Mouse (Mus musculus): Measurements from ENCODE around the gene 1600014C10Rik.

The 1600014C10Rik gene

GRCm38 (mm10) chr7:38214473-38215214 lies 31.6 kb downstream of the 1600014C10Rik start:
- 62% methylated on average over 5 of the region's 5 CpGs for WGBS

GRCm38 (mm10) chr7:38215281-38215680 lies 32.3 kb downstream of the 1600014C10Rik start:
- 86% methylated on average over 7 of the region's 7 CpGs for WGBS

- 93% methylated on average over 6 of the region's 6 CpGs for WGBS
Measured at GRCm38 (mm10) chr7:38215697-38216096, 32.7 kb downstream of the 1600014C10Rik start.

- WGBS = 61% methylated on average over 5 of the region's 5 CpGs
Measured at GRCm38 (mm10) chr7:38217417-38218171, 34.6 kb downstream of the 1600014C10Rik start.

GRCm38 (mm10) chr7:38218631-38219367 lies 35.8 kb downstream of the 1600014C10Rik start:
- 73% methylated on average over 8 of the region's 8 CpGs for WGBS

- 79% methylated on average over 4 of the region's 4 CpGs for WGBS
Measured at GRCm38 (mm10) chr7:38219526-38219925, 36.5 kb downstream of the 1600014C10Rik start.

GRCm38 (mm10) chr7:38220866-38221265 lies 37.8 kb downstream of the 1600014C10Rik start:
- 95% methylated on average over 7 of the region's 7 CpGs for WGBS

GRCm38 (mm10) chr7:38224577-38225369 lies 41.8 kb downstream of the 1600014C10Rik start:
- 74% methylated on average over 13 of the region's 13 CpGs for WGBS

GRCm38 (mm10) chr7:38226226-38226625 lies 43.2 kb downstream of the 1600014C10Rik start:
- 88% methylated on average over 2 of the region's 2 CpGs for WGBS

- 5% methylated on average over 25 of the region's 25 CpGs for WGBS
Measured at GRCm38 (mm10) chr7:38227181-38227899, 44.3 kb downstream of the 1600014C10Rik start.

GRCm38 (mm10) chr7:38227900-38228298 lies 44.9 kb downstream of the 1600014C10Rik start, which contains the start of gene Plekhf1:
TSS of gene Plekhf1 (minus strand) at chr7:38228016.
- WGBS = 1% methylated on average over 35 of the region's 36 CpGs

- WGBS = 45% methylated on average over 8 of the region's 8 CpGs
Measured at GRCm38 (mm10) chr7:38228329-38228728, 45.3 kb downstream of the 1600014C10Rik start.

GRCm38 (mm10) chr7:38230285-38230684 lies 47.3 kb downstream of the 1600014C10Rik start:
- 29% methylated on average over 8 of the region's 8 CpGs for WGBS

GRCm38 (mm10) chr7:38236400-38237105 lies 53.5 kb downstream of the 1600014C10Rik start:
- 55% methylated on average over 11 of the region's 11 CpGs for WGBS

- WGBS = 83% methylated on average over 4 of the region's 4 CpGs
Measured at GRCm38 (mm10) chr7:38242417-38242816, 59.4 kb downstream of the 1600014C10Rik start.

Measured in cerebral cortex, adult 2 months (tissue).